Mouse (Mus musculus): ENCODE data around the gene Mrtfa.

GRCm38 (mm10) chr15:81103500-81103899 is 87.1 kb downstream of the Mrtfa start:
- no peak for TF ChIP-seq CTCF (IDR thresholded peaks at IDR 0.05; ENCODE audit: borderline replicate concordance, extremely low read depth, insufficient read depth, insufficient read length)
- no peak for TF ChIP-seq POLR2A (IDR thresholded peaks at IDR 0.05; ENCODE audit: borderline replicate concordance, extremely low read depth, insufficient read depth, insufficient read length, poor library complexity, severe bottlenecking)
